Mouse (Mus musculus): ENCODE measurements around the gene A130010J15Rik.

DNA sequence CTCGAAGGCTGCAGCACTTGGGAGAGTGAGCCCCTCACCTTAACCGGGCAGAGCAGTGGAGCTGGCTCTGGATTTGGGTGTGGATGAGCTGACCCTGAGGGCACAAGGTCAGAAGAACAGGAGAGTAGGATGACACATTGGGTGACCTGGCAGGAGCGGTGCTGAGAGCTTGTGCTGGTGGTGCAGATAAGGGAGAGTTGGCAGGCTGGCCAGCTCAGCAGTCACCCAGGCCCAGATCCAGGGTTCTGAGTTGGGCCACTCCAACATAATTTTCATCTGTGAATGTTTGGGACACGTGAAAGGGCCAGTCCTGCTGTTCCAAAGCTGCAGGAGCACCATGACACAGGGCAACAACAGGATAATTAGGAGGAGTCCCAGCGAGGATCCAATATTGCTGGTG, 43.5 kb downstream of the A130010J15Rik start:
- TF ChIP-seq GATA1 (IDR thresholded peaks at IDR 0.05; ENCODE audit: low read length) (no peak), TAL1 (IDR thresholded peaks at IDR 0.05; ENCODE audit: low read length) (no peak)
